Mouse (Mus musculus) midbrain, postnatal 0 days (tissue): ENCODE data around the gene Atp7b. TPM values are rescaled to one million over a fixed set of nuclear protein-coding genes. Genes with fewer than 3 reads are reported as not detected.
A peak's percentile ranks its signal among the peaks of the same experiment; 100 is the strongest.

Experiments used
- ATAC-seq: fragments of 200-750 bp; cut with Nextera tagmentation; 2 replicates; pipeline ENCODE4 v1.8.0; 2017; ENCODE audit warnings: moderate number of reproducible peaks, mild to moderate bottlenecking, moderate TSS enrichment, moderate library complexity; ENCODE audit not compliant: low FRiP score
- DNase-seq: peaks from one replicate; pipeline ENCODE4 v3.0.0-alpha.2; 2015; ENCODE audit warnings: low spot score
- H3K27ac ChIP-seq: fragments of 300-500 bp; sonication (generic); 2 replicates; pipeline ENCODE4 v1.5.1; 2014; ENCODE audit warnings: low read depth, mild to moderate bottlenecking, low read length, mixed read lengths
- H3K27me3 ChIP-seq: fragments of 300-500 bp; sonication (generic); 2 replicates; pipeline ENCODE4 v1.6.1; 2014; ENCODE audit warnings: low read length, control low read depth, mixed read lengths; ENCODE audit not compliant: insufficient read depth
- H3K36me3 ChIP-seq: fragments of 300-500 bp; sonication (generic); 2 replicates; pipeline ENCODE4 v1.6.1; 2014; ENCODE audit warnings: low read length, control low read depth, mixed read lengths; ENCODE audit not compliant: insufficient read depth
- H3K4me1 ChIP-seq: fragments of 300-500 bp; sonication (generic); 2 replicates; pipeline ENCODE4 v1.6.1; 2014; ENCODE audit warnings: mild to moderate bottlenecking, control low read depth, antibody characterized with exemption, low read length, mixed read lengths; ENCODE audit not compliant: insufficient read depth
- H3K4me2 ChIP-seq: fragments of 300-500 bp; sonication (generic); 2 replicates; pipeline ENCODE4 v1.6.1; 2014; ENCODE audit warnings: low read depth, mild to moderate bottlenecking, low read length, mixed read lengths; ENCODE audit not compliant: poor library complexity, severe bottlenecking
- H3K4me3 ChIP-seq: fragments of 300-500 bp; sonication (generic); 2 replicates; pipeline ENCODE4 v1.5.1; 2014; ENCODE audit warnings: low read depth, mild to moderate bottlenecking, low read length, moderate library complexity
- H3K9ac ChIP-seq: fragments of 300-500 bp; sonication (generic); replicated peaks from 2 replicates; pipeline ENCODE4 v1.6.1; 2014; ENCODE audit warnings: mild to moderate bottlenecking, low read length, moderate library complexity, mixed read lengths; ENCODE audit not compliant: poor library complexity, severe bottlenecking
- H3K9me3 ChIP-seq: fragments of 300-500 bp; sonication (generic); 2 replicates; pipeline ENCODE4 v1.6.1; 2016; ENCODE audit warnings: low read length, control low read depth
- CTCF ChIP-seq: IDR thresholded peaks from 2 replicates; pipeline ENCODE4 v1.5.1; 2016; ENCODE audit warnings: antibody characterized with exemption, mild to moderate bottlenecking
- WGBS: fragments of 180-500 bp; shearing (Covaris S2); extraction: QIAGEN DNeasy Blood & Tissue Kit; methylation state at CpG from one replicate; pipeline ENCODE4 v1.1.7; 2014; 5-methylcytosine and 5-hydroxymethylcytosine counted together
- polyA plus RNA-seq: library from polyadenylated mRNA; unstranded; fragments of >200 nt; fragmentation: Nextera tagmentation; extraction: Ambion mirVana; gene quantifications from 2 replicates; pipeline ENCODE4 v1.2.1, GENCODE M21; 2015
- total RNA-seq: library from RNA; depleted of rRNA; stranded (reverse); fragments of >200 nt; gene quantifications from 2 replicates; pipeline ENCODE4 v1.2.3, GENCODE M21; 2014; rRNA removed

Atp7b gene
- total RNA-seq (3.3 and 5.4 TPM in 2 replicates), polyA plus RNA-seq (1.6 TPM in 2 replicates)

DNA sequence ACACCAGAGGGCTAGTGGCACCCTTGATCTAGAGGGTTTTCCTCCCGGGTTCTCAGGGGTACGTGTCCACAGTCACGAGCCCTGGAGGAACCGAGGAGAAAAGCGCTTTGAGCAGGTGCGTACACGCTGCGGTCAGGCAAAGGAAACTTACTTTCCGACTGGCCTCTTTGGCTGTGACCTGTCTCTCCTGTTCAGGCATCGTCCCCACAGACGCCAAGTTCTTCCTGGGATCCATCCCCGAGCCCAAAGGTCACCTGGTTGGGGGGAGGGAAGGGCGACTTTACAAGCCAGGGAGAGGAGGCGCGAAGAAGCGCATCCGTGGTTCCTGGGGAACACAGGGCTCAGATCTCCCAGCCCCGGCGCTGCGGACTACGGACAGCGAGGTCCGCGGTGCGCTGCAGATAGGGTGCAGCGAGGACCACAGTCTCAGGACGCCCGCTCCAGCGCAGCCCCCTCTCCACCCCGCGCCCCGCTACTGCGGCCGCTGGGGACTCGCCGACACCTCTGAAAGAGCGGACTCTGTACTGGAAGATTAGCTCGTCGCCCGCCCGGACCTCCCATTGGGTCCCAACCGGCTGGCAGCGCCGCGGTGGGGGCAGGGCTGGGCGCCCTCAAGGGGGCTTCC is at the start of gene Atp7b:
Gene Atp7b (minus strand): TSS at position 485 of the 625 bp plus-strand sequence.
- Histone ChIP-seq H3K27me3 (no peaks in the 10 kb centered on the region), H3K9ac (peak within 1 kb of the TSS; percentile 68), H3K4me1 (no peaks in the 10 kb centered on the region), H3K4me2 (peak within 1 kb of the TSS; percentile 94), H3K9me3 (no peaks in the 10 kb centered on the region), H3K36me3 (no peaks in the 10 kb centered on the region; the same call in 1 of the 2 replicates), H3K27ac (peak within 1 kb of the TSS; percentile 55; the same call in 1 of the 2 replicates), H3K4me3 (peak within 1 kb of the TSS; percentile 82)
- peak; percentile 86 for ATAC-seq
- no peak for DNase-seq
- no peak for TF ChIP-seq CTCF
- WGBS: 2% methylated on average over 39 of the region's 46 CpGs

DNA sequence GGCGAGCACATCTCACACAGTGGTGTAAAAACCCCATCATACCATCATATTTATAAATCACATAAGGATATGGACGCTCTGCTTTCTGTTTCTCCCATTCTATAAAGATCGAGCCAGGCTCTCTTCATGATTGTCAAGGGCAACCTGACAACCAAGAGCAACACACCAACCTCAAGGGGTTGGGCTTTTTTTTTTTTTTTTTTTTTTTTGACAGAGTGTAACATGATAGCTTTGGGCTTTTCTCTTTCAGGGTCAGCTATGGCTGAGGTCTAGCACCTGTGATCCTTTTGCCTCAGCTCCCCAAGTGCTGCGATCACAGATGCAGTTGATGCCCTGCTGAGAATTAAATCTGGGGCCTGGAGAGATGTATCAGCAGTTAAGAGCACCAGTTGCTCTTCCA is 46.9 kb upstream of the Atp7b start:
- Histone ChIP-seq H3K9me3 (no peaks in the 10 kb centered on the region), H3K4me1 (no peaks in the 10 kb centered on the region), H3K36me3 (no peaks in the 10 kb centered on the region), H3K4me3 (no peak overlapping the region), H3K27ac (no peak overlapping the region), H3K27me3 (no peaks in the 10 kb centered on the region), H3K9ac (no peak overlapping the region), H3K4me2 (no peak overlapping the region)
- 73% methylated on average over 4 of the region's 4 CpGs for WGBS
- no peak for TF ChIP-seq CTCF
- DNase-seq (no peak), ATAC-seq (no peak)

DNA sequence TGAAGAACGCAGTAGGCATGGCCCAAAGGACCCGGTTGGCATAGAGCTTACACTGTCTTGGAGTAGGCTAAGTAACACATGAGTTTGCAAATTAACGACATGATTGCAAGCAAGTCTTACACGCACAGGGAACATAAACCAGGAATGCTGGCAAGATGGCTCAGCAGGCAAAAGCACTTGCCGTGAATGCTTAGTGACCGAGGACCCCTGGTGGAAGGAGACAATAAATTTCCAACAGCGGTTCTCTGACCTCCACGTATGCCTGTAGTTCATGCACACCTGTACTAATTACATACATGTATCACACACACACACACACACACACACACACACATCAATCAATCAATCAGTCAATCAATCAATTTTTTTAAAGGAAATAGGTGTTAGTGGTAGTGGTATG is 31.5 kb upstream of the Atp7b start:
- no peak overlapping the region for H3K27ac ChIP-seq
- no peak overlapping the region for H3K9ac ChIP-seq
- H3K9me3 ChIP-seq: no peaks in the 10 kb centered on the region
- WGBS: 48% methylated on average over 8 of the region's 8 CpGs
- H3K4me3 ChIP-seq: no peak overlapping the region
- no peak for ATAC-seq
- no peaks in the 10 kb centered on the region for H3K27me3 ChIP-seq
- DNase-seq: peak; percentile 16
- TF ChIP-seq CTCF: peak; percentile 50
- H3K4me2 ChIP-seq: no peak overlapping the region
- H3K4me1 ChIP-seq: no peaks in the 10 kb centered on the region
- H3K36me3 ChIP-seq: no peaks in the 10 kb centered on the region

DNA sequence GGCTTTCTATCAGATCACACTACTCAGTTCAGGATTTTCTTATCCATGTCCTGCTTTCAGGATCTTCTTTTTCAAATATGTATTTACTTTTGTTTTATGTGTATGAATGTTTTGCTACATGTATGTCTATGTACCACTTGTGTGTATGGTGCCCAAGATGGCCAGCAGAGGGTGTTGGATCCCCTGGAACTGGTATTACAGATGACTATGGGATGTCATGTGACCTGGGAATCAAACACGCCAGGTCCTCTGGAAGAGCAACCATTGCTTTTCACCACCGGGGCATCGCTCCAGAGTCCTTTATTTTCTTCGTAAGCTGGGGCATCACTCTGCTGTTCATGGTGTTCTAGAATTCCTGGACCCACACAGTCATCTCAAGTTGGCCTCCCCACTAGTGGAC is 29.1 kb upstream of the Atp7b start:
- Histone ChIP-seq H3K9ac (no peak overlapping the region), H3K27me3 (no peaks in the 10 kb centered on the region), H3K27ac (no peak overlapping the region), H3K4me3 (no peak overlapping the region), H3K4me2 (no peak overlapping the region), H3K36me3 (no peaks in the 10 kb centered on the region), H3K4me1 (no peaks in the 10 kb centered on the region), H3K9me3 (no peaks in the 10 kb centered on the region)
- 94% methylated on average over 4 of the region's 4 CpGs for WGBS
- TF ChIP-seq CTCF: no peak
- ATAC-seq (no peak), DNase-seq (no peak)

DNA sequence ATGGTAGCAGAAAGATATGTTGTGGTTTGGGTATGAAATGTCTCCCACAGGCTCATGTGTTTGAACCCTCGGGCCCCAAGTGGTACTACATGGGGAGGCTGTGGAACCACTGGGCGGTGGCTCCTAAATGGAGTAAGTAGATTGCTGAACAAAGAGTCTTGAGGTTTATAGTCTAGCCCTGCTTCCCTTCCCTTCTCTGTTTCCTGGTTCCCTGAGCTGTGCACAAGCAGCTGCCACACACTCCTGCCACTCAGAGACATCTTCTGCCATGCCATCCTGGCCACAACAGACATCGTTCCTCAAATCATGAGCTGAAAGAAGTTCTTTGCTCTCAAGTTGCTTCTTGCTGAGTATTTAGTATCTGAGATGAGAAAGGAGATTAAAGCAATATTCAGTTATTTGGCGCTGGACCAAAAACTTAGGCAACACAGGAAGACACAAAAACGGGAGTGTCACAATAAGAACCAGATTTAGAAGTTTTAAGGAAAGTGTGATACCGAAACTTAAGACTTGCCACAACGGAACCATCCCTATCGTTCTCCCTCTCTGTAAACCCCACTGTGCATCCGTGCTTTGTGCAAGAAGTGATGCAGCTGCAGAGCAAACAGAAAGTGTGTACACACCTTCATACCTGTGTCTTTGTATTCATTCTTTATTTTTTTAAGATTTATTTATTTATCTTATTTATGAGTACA is 19.4 kb upstream of the Atp7b start:
- Histone ChIP-seq H3K27me3 (no peaks in the 10 kb centered on the region), H3K27ac (no peak overlapping the region), H3K36me3 (no peaks in the 10 kb centered on the region), H3K9me3 (no peaks in the 10 kb centered on the region), H3K4me3 (no peak overlapping the region), H3K4me1 (no peaks in the 10 kb centered on the region), H3K4me2 (no peak overlapping the region), H3K9ac (no peak overlapping the region)
- ATAC-seq: no peak
- 88% methylated on average over 9 of the region's 9 CpGs for WGBS
- no peak for DNase-seq
- no peak for TF ChIP-seq CTCF

DNA sequence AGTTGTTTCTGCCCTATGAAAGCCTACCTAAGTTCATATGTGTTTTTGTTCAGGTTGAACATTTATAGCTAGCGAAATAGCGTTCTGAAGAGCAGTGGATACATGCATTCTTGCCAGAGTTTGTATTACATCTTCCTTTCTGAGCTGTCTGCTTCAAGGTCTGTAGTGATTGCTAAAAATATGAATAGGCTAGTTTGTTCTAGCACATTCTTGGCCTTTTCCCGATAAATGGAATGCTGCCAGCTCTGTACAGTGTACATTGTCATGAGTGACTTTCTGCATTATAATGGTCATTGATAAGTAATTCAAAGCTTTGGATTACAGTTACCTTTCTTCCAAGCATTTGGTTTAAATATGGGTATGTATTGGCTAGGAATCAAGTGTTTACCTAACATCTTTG is 1.0 kb upstream of the Atp7b start:
- TF ChIP-seq CTCF: no peak
- ATAC-seq: no peak

More for the DNA sequence above, 1.0 kb upstream of the Atp7b start:
- no peaks in the 10 kb centered on the region for H3K4me1 ChIP-seq
- 4% methylated on average over 3 of the region's 3 CpGs for WGBS
- no peak for DNase-seq
- no peak overlapping the region for H3K27ac ChIP-seq
- H3K9ac ChIP-seq: peak overlapping the region; percentile 42
- H3K4me2 ChIP-seq: peak overlapping the region; percentile 94
- peak overlapping the region; percentile 82 for H3K4me3 ChIP-seq
- no peaks in the 10 kb centered on the region for H3K9me3 ChIP-seq
- H3K27me3 ChIP-seq: no peaks in the 10 kb centered on the region
- peaks cover 8% of the 10 kb centered on the region; the same call in 1 of the 2 replicates for H3K36me3 ChIP-seq
